In the genomic region with DNA sequence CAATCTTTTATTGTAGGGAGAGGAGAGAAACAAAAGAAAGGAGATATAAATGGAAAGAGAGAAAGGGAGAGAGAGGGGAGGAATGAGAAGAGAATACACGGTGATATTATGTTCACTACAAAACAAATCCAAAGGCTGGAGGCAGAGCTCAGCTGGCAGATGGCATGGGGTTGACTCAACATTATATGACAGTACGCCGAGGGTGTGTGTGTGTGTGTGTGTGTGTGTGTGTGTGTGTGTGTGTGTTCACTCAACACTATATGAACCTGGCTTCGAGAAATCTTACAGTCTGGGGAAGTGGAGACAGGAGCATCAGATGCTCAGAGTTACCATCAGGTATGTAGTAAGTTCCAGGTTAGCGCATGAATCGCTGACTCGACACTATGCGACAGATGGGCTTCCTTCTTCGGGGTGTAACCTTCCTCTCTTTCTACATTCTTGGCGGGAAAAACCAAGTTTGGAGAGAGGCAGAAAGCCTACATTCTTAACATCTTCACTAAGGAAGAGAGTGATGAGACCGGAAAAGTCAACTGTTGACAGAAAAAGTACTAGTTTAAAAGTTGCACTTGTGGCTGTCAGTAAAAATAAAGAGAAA, we compare ENCODE assay signal across 8 mouse cellular contexts. TPM values are rescaled to one million over a fixed set of nuclear protein-coding genes. Genes with fewer than 3 reads are reported as not detected.
DNase-seq lines count a peak whose midpoint lies in the region; ATAC-seq and TF ChIP-seq lines count a peak whose summit lies in the region.

No protein-coding gene starts in this region.

- H3K4me3 ChIP-seq in heart, embryonic 16.5 days (ENCODE audit: low read length): peak overlapping the region; percentile 55
- no peak overlapping the region for H3K4me3 ChIP-seq in heart, adult 2 months
- peak overlapping the region; percentile 42 for H3K4me3 ChIP-seq in C2C12 (ENCODE audit: insufficient read depth, poor library complexity, severe bottlenecking)
- H3K4me3 ChIP-seq in forebrain, embryonic 14.5 days (ENCODE audit: low read depth, low read length): no peak overlapping the region
- no peak overlapping the region for H3K4me3 ChIP-seq in midbrain, embryonic 15.5 days

- 0 out of 2 replicates have a peak, but pooled peaks cover 2% of the 10 kb centered on the region for H3K27me3 ChIP-seq in heart, embryonic 16.5 days (ENCODE audit: control insufficient read depth, insufficient read depth, low read length)
- H3K27me3 ChIP-seq in heart, adult 2 months (ENCODE audit: control insufficient read depth, insufficient read depth, low read length): peaks cover 6% of the 10 kb centered on the region
- no peaks in the 10 kb centered on the region for H3K27me3 ChIP-seq in C2C12 (ENCODE audit: control insufficient read depth, insufficient read depth, insufficient read length)
- no peaks in the 10 kb centered on the region for H3K27me3 ChIP-seq in forebrain, embryonic 14.5 days (replicated peaks; ENCODE audit: control insufficient read depth, insufficient read depth, low read length)
- H3K27me3 ChIP-seq in midbrain, embryonic 15.5 days (replicated peaks): 0 out of 2 replicates have a peak, but pooled peaks cover 4% of the 10 kb centered on the region

- peaks cover 3% of the 10 kb centered on the region for H3K4me1 ChIP-seq in heart, embryonic 16.5 days (ENCODE audit: control insufficient read depth, insufficient read depth, low read length)
- no peaks in the 10 kb centered on the region for H3K4me1 ChIP-seq in heart, adult 2 months (ENCODE audit: control insufficient read depth, insufficient read depth, low read length)
- no peaks in the 10 kb centered on the region for H3K4me1 ChIP-seq in forebrain, embryonic 14.5 days (ENCODE audit: control insufficient read depth, insufficient read depth, low read length)
- H3K4me1 ChIP-seq in midbrain, embryonic 15.5 days: peaks cover 5% of the 10 kb centered on the region

- no peak for TF ChIP-seq EP300 in heart, adult 2 months (IDR thresholded peaks at IDR 0.05; ENCODE audit: insufficient read depth, low read depth, low read length)

- no peaks in the 10 kb centered on the region for H3K79me2 ChIP-seq in heart, adult 2 months (replicated peaks; ENCODE audit: control insufficient read depth, insufficient read depth, low read length)
- peaks cover 41% of the 10 kb centered on the region for H3K79me2 ChIP-seq in C2C12 (ENCODE audit: control insufficient read depth, insufficient read depth)

- no peak overlapping the region for H3K9ac ChIP-seq in heart, embryonic 16.5 days (ENCODE audit: low read length)
- no peak overlapping the region for H3K9ac ChIP-seq in heart, adult 2 months (ENCODE audit: low read depth, low read length)
- no peak overlapping the region for H3K9ac ChIP-seq in forebrain, embryonic 14.5 days (ENCODE audit: low read length)
- H3K9ac ChIP-seq in midbrain, embryonic 15.5 days: no peak overlapping the region

- ATAC-seq in heart, embryonic 16.5 days (replicated peaks; ENCODE audit: extremely low read depth, insufficient read depth, low FRiP score): no peak
- no peak for ATAC-seq in forebrain, embryonic 14.5 days
- ATAC-seq in midbrain, embryonic 15.5 days (replicated peaks): no peak
- no peak for ATAC-seq in erythroblast, adult 5-6 weeks (replicated peaks; ENCODE audit: low FRiP score, poor library complexity, severe bottlenecking)

- peaks cover 29% of the 10 kb centered on the region for H3K79me3 ChIP-seq in C2C12 (ENCODE audit: low read depth)

- no peaks in the 10 kb centered on the region for H3K9me3 ChIP-seq in heart, embryonic 16.5 days (replicated peaks; ENCODE audit: control insufficient read depth, low read length)
- H3K9me3 ChIP-seq in forebrain, embryonic 14.5 days (replicated peaks; ENCODE audit: control insufficient read depth, low read length): no peaks in the 10 kb centered on the region
- H3K9me3 ChIP-seq in midbrain, embryonic 15.5 days: no peaks in the 10 kb centered on the region

- 81% methylated on average over 11 of the region's 11 CpGs for WGBS in heart, embryonic 16.5 days
- 80% methylated on average over 11 of the region's 11 CpGs for WGBS in heart, adult 2 months
- WGBS in forebrain, embryonic 14.5 days: 88% methylated on average over 11 of the region's 11 CpGs
- 86% methylated on average over 11 of the region's 11 CpGs for WGBS in midbrain, embryonic 15.5 days

- no peak for TF ChIP-seq POLR2A in heart, adult 2 months (IDR thresholded peaks at IDR 0.05; ENCODE audit: insufficient read depth, low read depth, low read length)

- no peaks in the 10 kb centered on the region for H3K36me3 ChIP-seq in heart, embryonic 16.5 days (ENCODE audit: control insufficient read depth, insufficient read depth)
- no peaks in the 10 kb centered on the region for H3K36me3 ChIP-seq in heart, adult 2 months (ENCODE audit: control insufficient read depth, insufficient read depth, low read length)
- peaks cover 5% of the 10 kb centered on the region for H3K36me3 ChIP-seq in C2C12 (ENCODE audit: control insufficient read depth, insufficient read depth)
- no peaks in the 10 kb centered on the region for H3K36me3 ChIP-seq in forebrain, embryonic 14.5 days (ENCODE audit: control insufficient read depth, insufficient read depth, low read length)
- no peaks in the 10 kb centered on the region for H3K36me3 ChIP-seq in midbrain, embryonic 15.5 days (replicated peaks)

- no peak for DNase-seq in heart, adult 2 months
- DNase-seq in forebrain, embryonic 14.5 days (ENCODE audit: low spot score): no peak
- DNase-seq in adrenal gland, adult 8-10 months: no peak
- no peak for DNase-seq in MN1 (ENCODE audit: low spot score)

- intact Hi-C loops in heart, adult 2 months (cut with DNase I): no loop called here

- peak overlapping the region; percentile 92 for H3K4me2 ChIP-seq in heart, embryonic 16.5 days (ENCODE audit: low read depth, low read length)
- H3K4me2 ChIP-seq in forebrain, embryonic 14.5 days (ENCODE audit: low read length): peak overlapping the region; percentile 65; the same call in 1 of the 2 replicates
- peak overlapping the region; percentile 90 for H3K4me2 ChIP-seq in midbrain, embryonic 15.5 days

- TF ChIP-seq CTCF in heart, adult 2 months (IDR thresholded peaks at IDR 0.05): no peak
- TF ChIP-seq CTCF in C2C12 (IDR thresholded peaks at IDR 0.05; ENCODE audit: control insufficient read depth, insufficient read depth, insufficient read length): no peak

- no peak overlapping the region for H3ac ChIP-seq in C2C12 (ENCODE audit: control insufficient read depth, insufficient read length, low read depth)

- no peak overlapping the region for H3K27ac ChIP-seq in heart, embryonic 16.5 days (ENCODE audit: low read length)
- no peak overlapping the region for H3K27ac ChIP-seq in heart, adult 2 months
- no peak overlapping the region for H3K27ac ChIP-seq in forebrain, embryonic 14.5 days (ENCODE audit: low read depth, low read length)
- H3K27ac ChIP-seq in midbrain, embryonic 15.5 days: no peak overlapping the region

TF ChIP-seq in C2C12, 6 proteins besides CTCF, POLR2A, EP300 and RAD21:
- TF ChIP-seq CEBPB (IDR thresholded peaks at IDR 0.05; ENCODE audit: low read depth) (no peak), MAX (IDR thresholded peaks at IDR 0.05) (no peak)

RNA-seq across cellular contexts. Expression of a gene that starts 0.5 kb away (rescaled TPM):
- polyA plus RNA-seq in heart, embryonic 16.5 days (2015; fragmentation: Nextera tagmentation; extraction: Ambion mirVana): 0.89 and 1.2 TPM in 2 replicates
- under 1 TPM; 0.39 to 0.68 TPM for total RNA-seq in heart, adult 2 months (2021)
- polyA plus RNA-seq in heart, adult 2 months (2012; rRNA removed): 0.33 and 0.47 TPM in 2 replicates
- 2.4 TPM for polyA plus RNA-seq in C2C12 (2012; fragmentation: generic; extraction: Trizol)
- 0.11 and 0.14 TPM in 2 replicates for polyA plus RNA-seq in forebrain, embryonic 14.5 days (2014; fragmentation: Nextera tagmentation; extraction: Ambion mirVana)
- polyA plus RNA-seq in midbrain, embryonic 15.5 days (2015; fragmentation: Nextera tagmentation; extraction: Ambion mirVana): 0.27 and 0.39 TPM in 2 replicates
- under 1 TPM in 3 of 4 experiments, not detected in 1; 0.18 to 0.20 (median 0.19) TPM for total RNA-seq in adrenal gland, adult 8-10 months (2022)
- total RNA-seq in erythroblast, adult 5-6 weeks (2015; ENCODE audit: low replicate concordance): not detected in 2 replicates
- total RNA-seq in erythroblast, adult 5-6 weeks (2017; ENCODE audit: low replicate concordance): not detected in 2 replicates

Comparison
In these comparisons a context has a peak if more than half of its experiments do, and no peak if none do; other contexts are left out.
1. H3K4me3 ChIP-seq: peak in heart, embryonic 16.5 days (single experiment) and C2C12 (single experiment); none in heart, adult 2 months (single experiment), forebrain, embryonic 14.5 days (single experiment) and midbrain, embryonic 15.5 days (single experiment).
2. Peak in every context shown above with its lines, with median percentiles within 50 percentile points of each other: H3K4me2 ChIP-seq.